Mouse (Mus musculus) stomach, postnatal 0 days (tissue): ENCODE measurements around the gene Eml4. TPM values are rescaled to one million over a fixed set of nuclear protein-coding genes. Genes with fewer than 3 reads are reported as not detected.
A peak's percentile ranks its signal among the peaks of the same experiment; 100 is the strongest.

Experiments
- ATAC-seq: fragments of 200-750 bp; cut with Nextera tagmentation; 2 replicates; pipeline ENCODE4 v1.8.0; 2017; ENCODE audit not compliant: low FRiP score, low TSS enrichment
- DNase-seq: peaks from one replicate; pipeline ENCODE4 v3.0.0-alpha.2; 2016; ENCODE audit warnings: low spot score
- H3K27ac ChIP-seq: fragments of 300-500 bp; sonication (generic); replicated peaks from 2 replicates; pipeline ENCODE4 v1.5.1; 2014; ENCODE audit warnings: mild to moderate bottlenecking, control low read depth
- H3K27me3 ChIP-seq: fragments of 300-500 bp; sonication (generic); 2 replicates; pipeline ENCODE4 v1.6.1; 2014; ENCODE audit warnings: low read length; ENCODE audit not compliant: control insufficient read depth, insufficient read depth
- H3K36me3 ChIP-seq: fragments of 300-500 bp; sonication (generic); 2 replicates; pipeline ENCODE4 v1.6.1; 2014; ENCODE audit warnings: low read length, mixed read lengths; ENCODE audit not compliant: control insufficient read depth, insufficient read depth
- H3K4me1 ChIP-seq: fragments of 300-500 bp; sonication (generic); replicated peaks from 2 replicates; pipeline ENCODE4 v1.6.1; 2014; ENCODE audit warnings: antibody characterized with exemption; ENCODE audit not compliant: control insufficient read depth, insufficient read depth
- H3K4me2 ChIP-seq: fragments of 300-500 bp; sonication (generic); replicated peaks from 2 replicates; pipeline ENCODE4 v1.6.1; 2014; ENCODE audit warnings: low read depth, mild to moderate bottlenecking, control low read depth, moderate library complexity
- H3K4me3 ChIP-seq: fragments of 300-500 bp; sonication (generic); 2 replicates; pipeline ENCODE4 v1.5.1; 2014; ENCODE audit warnings: low read depth, low read length, control low read depth
- H3K9ac ChIP-seq: fragments of 300-500 bp; sonication (generic); 2 replicates; pipeline ENCODE4 v1.6.1; 2014; ENCODE audit warnings: mild to moderate bottlenecking, low read length, control low read depth, mixed read lengths
- H3K9me3 ChIP-seq: fragments of 300-500 bp; sonication (generic); 2 replicates; pipeline ENCODE4 v1.6.1; 2016; ENCODE audit warnings: low read length; ENCODE audit not compliant: control insufficient read depth
- CTCF ChIP-seq: IDR thresholded peaks from 2 replicates; pipeline ENCODE4 v1.5.1; 2016; ENCODE audit warnings: antibody characterized with exemption, low read depth, mild to moderate bottlenecking, moderate library complexity
- EP300 ChIP-seq: optimal IDR thresholded peaks from 2 replicates; pipeline ENCODE3; 2016; ENCODE audit warnings: antibody characterized with exemption
- WGBS: fragments of 180-500 bp; shearing (Covaris S2); extraction: QIAGEN DNeasy Blood & Tissue Kit; methylation state at CpG from one replicate; pipeline ENCODE4 v1.1.7; 2014; 5-methylcytosine and 5-hydroxymethylcytosine counted together
- polyA plus RNA-seq: library from polyadenylated mRNA; unstranded; fragments of >200 nt; fragmentation: Nextera tagmentation; extraction: Ambion mirVana; gene quantifications from 2 replicates; pipeline ENCODE4 v1.2.1, GENCODE M21; 2015

Gene Eml4
- polyA plus RNA-seq, 1 experiment from 2014 or later, result 11.5 TPM

DNA sequence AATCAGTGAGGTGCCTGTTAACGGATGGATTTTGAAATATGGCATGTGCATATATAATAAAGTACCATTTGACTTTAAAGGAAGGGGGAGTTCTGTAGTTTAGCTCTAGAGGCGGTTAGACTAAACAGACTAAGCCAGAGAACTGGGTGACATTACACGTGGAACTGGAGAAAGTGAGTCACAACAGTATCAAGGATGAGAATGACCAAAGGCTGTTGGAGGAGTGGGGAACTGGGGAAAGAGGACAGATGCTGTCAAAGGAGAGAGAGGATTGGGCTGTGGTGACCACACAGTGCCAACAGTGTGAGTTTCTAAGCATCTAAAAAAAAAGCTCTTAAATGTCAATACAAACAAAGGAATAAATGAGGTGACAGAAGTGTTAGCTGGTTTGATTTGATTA is 29.1 kb downstream of the Eml4 start:
- Histone ChIP-seq H3K4me2 (no peak overlapping the region), H3K9me3 (no peaks in the 10 kb centered on the region), H3K36me3 (no peaks in the 10 kb centered on the region), H3K27ac (no peak overlapping the region), H3K4me3 (no peak overlapping the region), H3K4me1 (no peaks in the 10 kb centered on the region), H3K9ac (no peak overlapping the region), H3K27me3 (no peaks in the 10 kb centered on the region)
- DNase-seq (no peak), ATAC-seq (no peak)
- 62% methylated on average over 3 of the region's 3 CpGs for WGBS
- no peak for TF ChIP-seq CTCF
- no peak for TF ChIP-seq EP300

DNA sequence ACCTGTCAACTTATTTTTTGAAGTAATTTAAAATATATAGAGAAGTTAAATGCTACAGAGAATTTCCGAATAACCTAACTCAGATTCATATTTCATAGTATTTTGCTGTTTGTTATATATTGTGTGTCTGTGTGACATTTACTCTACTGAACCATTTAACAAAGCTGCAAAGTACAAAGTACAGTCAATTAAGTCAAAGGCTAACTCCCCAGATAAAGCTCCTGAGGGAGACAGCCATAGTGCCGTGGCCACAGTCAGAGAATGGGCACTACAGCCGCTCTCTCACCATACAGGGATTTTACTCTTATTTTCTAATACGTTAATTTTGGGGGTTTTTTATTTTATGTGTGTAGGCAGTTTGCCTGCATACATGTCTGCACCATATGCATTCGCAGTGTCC is 32.0 kb downstream of the Eml4 start:
- Histone ChIP-seq H3K27me3 (no peaks in the 10 kb centered on the region), H3K4me2 (no peak overlapping the region), H3K9ac (no peak overlapping the region), H3K4me1 (no peaks in the 10 kb centered on the region), H3K27ac (no peak overlapping the region), H3K36me3 (no peaks in the 10 kb centered on the region), H3K9me3 (no peaks in the 10 kb centered on the region), H3K4me3 (no peak overlapping the region)
- 77% methylated on average over 5 of the region's 5 CpGs for WGBS
- ATAC-seq (0 out of 2 replicates have a peak, but pooled peaks have one; percentile 64), DNase-seq (no peak)
- TF ChIP-seq EP300, result no peak
- TF ChIP-seq CTCF, result no peak

DNA sequence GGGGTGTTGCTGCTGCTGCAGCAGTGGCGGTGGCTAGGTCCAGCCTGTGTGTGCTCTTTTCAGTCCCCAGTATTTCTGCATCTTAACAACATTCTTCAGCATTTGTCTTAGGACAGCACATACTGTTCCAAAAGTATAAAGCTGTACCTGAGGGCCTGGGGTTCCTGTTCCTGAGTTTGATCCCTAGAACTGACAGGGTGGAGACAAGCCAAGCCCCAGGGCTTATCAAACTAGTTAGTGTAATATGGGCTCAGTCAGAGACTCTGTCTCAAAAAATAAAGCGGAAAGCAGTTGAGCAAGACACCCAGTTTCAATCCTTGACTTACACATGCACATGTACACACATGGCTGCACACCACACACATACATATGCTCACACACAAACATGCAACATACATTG is 34.2 kb downstream of the Eml4 start:
- TF ChIP-seq EP300 (no peak), CTCF (no peak)
- H3K4me3 ChIP-seq, result no peak overlapping the region
- 86% methylated on average over 2 of the region's 2 CpGs for WGBS

DNA sequence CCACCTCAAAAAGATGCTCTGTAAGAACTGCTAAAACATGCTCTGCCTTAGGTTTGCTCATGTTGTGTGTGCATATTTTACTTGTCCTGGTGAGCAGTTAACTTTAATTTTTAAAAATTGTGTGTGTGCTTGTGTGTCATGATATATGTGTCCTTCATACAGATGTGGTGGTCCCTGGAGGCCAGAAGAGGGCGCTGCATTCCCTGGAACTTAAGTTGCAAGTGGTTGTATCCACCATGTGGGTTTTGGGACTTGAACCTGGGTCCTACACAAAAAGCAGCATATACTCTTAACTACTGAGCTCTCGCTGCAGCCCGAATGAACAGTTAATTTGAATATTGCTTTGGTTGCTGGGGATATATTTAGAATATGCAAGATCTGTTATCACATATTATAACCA is 36.4 kb downstream of the Eml4 start:
- H3K27ac ChIP-seq, result no peak overlapping the region
- no peaks in the 10 kb centered on the region for H3K27me3 ChIP-seq
- TF ChIP-seq EP300, result no peak
- TF ChIP-seq CTCF, result peak; percentile 42
- no peak overlapping the region for H3K9ac ChIP-seq
- 83% methylated on average over 3 of the region's 3 CpGs for WGBS
- peaks cover 2% of the 10 kb centered on the region; the same call in 1 of the 2 replicates for H3K36me3 ChIP-seq
- DNase-seq (no peak), ATAC-seq (no peak)
- no peaks in the 10 kb centered on the region for H3K4me1 ChIP-seq
- H3K9me3 ChIP-seq, result no peaks in the 10 kb centered on the region
- H3K4me3 ChIP-seq, result no peak overlapping the region
- H3K4me2 ChIP-seq, result no peak overlapping the region

More for the DNA sequence above, 34.2 kb downstream of the Eml4 start:
- Histone ChIP-seq H3K27ac (no peak overlapping the region), H3K9ac (no peak overlapping the region), H3K4me1 (no peaks in the 10 kb centered on the region), H3K4me2 (no peak overlapping the region), H3K27me3 (no peaks in the 10 kb centered on the region), H3K9me3 (no peaks in the 10 kb centered on the region), H3K36me3 (no peaks in the 10 kb centered on the region)
- DNase-seq (no peak), ATAC-seq (no peak)

DNA sequence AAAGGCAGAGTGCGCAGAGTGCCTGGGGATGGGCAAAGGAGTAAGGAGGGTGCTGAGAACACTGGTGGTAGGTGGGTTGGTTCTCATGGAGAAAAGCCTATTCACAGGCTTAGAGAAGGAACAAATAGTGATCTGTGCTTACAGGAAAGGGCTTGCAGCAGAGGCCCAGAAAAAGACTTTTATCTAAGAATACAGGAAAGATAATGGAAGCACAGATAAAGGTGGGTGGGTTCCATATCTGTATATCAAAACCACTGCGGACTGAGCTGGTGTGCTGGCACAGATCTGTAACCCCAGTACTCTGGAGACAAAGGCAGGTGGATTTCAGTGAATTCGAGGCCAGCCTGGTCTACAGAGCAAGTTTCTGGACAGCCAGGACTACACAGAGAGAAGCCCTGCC is 43.3 kb downstream of the Eml4 start:
- Histone ChIP-seq H3K9me3 (no peaks in the 10 kb centered on the region), H3K36me3 (peaks cover 2% of the 10 kb centered on the region; the same call in 1 of the 2 replicates), H3K4me1 (no peaks in the 10 kb centered on the region), H3K4me3 (no peak overlapping the region), H3K4me2 (no peak overlapping the region), H3K9ac (no peak overlapping the region), H3K27me3 (no peaks in the 10 kb centered on the region), H3K27ac (no peak overlapping the region)
- 72% methylated on average over 3 of the region's 3 CpGs for WGBS
- DNase-seq (no peak), ATAC-seq (no peak)
- TF ChIP-seq EP300, result no peak
- TF ChIP-seq CTCF, result no peak

DNA sequence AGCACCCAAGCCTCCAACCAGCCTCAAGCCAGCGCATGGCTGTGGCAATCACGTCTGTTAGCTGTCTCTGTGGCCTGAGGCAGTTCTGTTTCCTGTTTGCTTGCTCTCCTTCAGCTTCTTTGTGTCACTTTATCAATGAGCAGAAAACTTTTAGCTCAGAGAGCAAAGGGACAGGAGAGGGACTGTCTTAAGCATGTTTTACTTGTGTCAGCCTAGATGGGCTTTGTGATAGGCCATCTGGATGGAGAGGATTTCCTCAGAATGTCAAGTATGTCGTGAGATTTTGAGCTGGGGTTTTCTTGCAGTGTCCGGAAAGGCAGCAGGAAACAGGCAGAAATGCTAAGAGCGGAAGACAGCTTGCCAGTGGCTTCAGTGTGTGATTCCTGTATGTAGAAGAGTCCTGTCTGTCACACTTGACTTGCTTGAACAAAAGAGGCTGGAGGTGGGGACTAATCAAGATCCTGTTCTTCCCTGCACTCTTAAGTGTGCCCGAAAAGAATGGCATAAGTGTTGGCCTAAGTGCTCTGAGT is 46.9 kb downstream of the Eml4 start:
- 50% methylated on average over 6 of the region's 6 CpGs for WGBS
- Histone ChIP-seq H3K9me3 (no peaks in the 10 kb centered on the region), H3K4me3 (no peak overlapping the region), H3K4me2 (no peak overlapping the region), H3K27me3 (no peaks in the 10 kb centered on the region), H3K36me3 (no peaks in the 10 kb centered on the region), H3K9ac (no peak overlapping the region), H3K4me1 (no peaks in the 10 kb centered on the region), H3K27ac (peak overlapping the region; percentile 8; the same call in 1 of the 2 replicates)
- TF ChIP-seq CTCF, result no peak
- TF ChIP-seq EP300, result no peak
- ATAC-seq, result no peak
- DNase-seq, result no peak
